Mouse (Mus musculus): ENCODE data around the gene Ttc28.

Gene Ttc28

DNA sequence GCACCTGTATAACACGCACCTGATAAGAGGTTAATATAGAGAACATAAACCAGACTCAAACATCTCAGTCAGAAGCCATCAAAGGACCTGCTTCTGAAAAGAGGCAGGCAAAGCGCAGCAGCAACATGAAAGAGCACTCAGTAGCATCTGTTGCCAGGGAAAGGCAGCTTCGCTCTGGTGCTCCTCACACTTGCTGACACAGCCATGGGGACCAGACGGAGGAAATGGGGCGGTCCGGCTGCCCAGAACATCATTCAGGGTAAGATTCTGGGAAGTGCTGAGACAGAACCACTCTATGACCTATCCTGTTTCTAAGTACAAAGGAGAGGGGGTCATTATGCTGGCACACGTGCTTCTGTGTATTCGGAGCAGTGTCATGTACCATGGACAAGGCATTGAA, 421.2 kb downstream of the Ttc28 start:
- in situ Hi-C loops (cut with MboI; ENCODE audit: low pct_unique_long_range_greater_than_20kb in 1 of 2, low sequenced_read_pairs in 2 of 2, unreplicated experiment in 1 of 2): no loop called here

DNA sequence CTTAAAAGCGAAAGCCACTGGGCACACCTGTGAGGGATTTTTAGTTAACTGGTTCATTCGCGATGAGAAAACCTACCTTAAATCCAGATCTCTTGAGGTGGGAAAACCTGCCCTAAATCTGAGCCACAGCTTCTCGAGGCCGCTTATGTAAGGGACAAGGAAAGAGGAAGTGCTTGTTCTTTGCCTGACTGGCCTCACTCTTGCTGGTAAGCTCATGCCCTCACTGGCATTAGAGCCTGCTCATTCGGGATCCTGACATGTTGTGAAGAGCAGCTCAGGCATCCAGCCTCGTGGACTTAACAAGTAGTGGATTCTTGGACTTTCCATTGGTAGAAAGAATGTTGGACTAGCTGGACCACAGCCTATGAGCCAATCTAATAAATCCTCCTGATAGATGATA, 422.1 kb downstream of the Ttc28 start:
- in situ Hi-C loops (cut with MboI; ENCODE audit: low pct_unique_long_range_greater_than_20kb in 1 of 2, low sequenced_read_pairs in 2 of 2, unreplicated experiment in 1 of 2): no loop called here

DNA sequence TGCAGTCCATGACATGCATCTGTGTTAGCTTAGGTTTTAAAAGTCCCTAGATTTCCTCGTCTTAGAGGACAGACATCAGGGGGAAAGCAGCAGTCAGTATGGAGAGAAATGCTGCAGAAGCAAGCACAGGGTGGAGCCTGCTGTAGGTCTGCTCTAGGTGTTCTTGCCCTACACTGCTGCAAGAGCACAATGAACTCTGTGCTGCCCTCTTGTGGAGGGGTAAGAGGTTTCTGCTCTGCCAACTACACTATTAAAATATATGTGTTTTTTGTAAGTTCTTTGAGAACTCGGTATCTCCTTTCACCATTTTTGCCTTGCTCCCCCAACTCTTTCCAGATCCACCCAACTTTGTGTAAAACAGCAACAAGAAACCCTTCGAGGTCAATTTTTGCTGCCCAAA, 425.1 kb downstream of the Ttc28 start:
- in situ Hi-C loops (cut with MboI; ENCODE audit: low pct_unique_long_range_greater_than_20kb in 1 of 2, low sequenced_read_pairs in 2 of 2, unreplicated experiment in 1 of 2): no loop called here

DNA sequence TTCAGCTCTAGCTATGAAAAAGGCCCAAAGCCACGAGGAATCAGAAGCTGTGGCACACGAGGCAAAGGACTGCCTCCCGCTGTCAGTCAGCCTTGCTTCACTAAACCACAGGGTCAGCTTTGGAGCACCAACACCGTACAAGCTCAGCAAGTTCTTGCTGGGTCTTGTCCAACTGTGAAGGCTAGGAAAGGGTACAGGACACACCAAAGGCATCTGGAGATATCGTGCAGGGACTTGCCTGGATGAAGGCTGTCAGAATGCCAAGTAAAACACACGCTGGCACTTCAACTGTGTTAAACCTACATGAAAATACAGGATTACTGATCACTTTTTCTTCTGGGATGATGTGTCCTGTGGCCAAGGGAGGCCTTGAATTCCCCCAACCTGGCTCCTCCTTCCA, 430.6 kb downstream of the Ttc28 start:
- in situ Hi-C loops (cut with MboI; ENCODE audit: low pct_unique_long_range_greater_than_20kb in 1 of 2, low sequenced_read_pairs in 2 of 2, unreplicated experiment in 1 of 2): no loop called here

DNA sequence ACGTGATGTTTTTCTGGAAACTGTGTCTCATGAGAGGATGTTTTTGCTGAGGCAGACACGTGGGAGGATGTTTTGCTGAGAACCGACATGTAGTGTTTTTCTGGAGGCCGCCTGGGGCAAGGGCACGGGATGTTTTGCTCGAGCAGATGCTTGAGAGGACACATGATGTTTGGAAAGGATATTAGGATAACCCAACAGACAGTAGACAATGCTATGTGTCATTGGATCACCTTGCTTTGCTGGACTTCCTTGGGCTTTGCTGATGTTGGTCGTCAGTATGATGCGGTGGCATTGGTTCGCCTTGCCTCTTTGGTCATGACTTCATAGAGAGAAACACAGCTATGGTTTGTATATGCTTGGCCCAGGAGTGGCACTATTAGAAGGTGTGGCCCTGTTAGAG, 434.2 kb downstream of the Ttc28 start:
- in situ Hi-C loops (cut with MboI; ENCODE audit: low pct_unique_long_range_greater_than_20kb in 1 of 2, low sequenced_read_pairs in 2 of 2, unreplicated experiment in 1 of 2): no loop called here

DNA sequence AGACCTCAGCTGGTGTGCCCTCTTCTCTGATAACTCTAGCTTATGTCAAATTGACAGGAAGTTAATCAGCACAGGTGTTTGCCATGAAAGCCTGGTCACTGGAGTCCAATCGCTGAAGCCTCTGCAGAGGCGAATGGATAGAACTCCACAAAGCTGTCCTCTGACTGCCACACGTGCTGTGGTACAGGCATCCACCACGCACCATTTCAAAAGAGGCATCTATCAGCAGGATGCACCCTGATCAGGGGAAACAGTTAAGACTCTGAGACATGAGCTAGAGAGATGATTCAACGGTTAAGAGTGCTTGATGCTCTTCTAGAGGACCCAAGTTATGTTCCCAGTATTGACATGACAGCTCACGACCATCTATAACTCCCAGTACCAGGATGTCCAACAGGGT, 435.5 kb downstream of the Ttc28 start:
- in situ Hi-C loops (cut with MboI; ENCODE audit: low pct_unique_long_range_greater_than_20kb in 1 of 2, low sequenced_read_pairs in 2 of 2, unreplicated experiment in 1 of 2): no loop called here

DNA sequence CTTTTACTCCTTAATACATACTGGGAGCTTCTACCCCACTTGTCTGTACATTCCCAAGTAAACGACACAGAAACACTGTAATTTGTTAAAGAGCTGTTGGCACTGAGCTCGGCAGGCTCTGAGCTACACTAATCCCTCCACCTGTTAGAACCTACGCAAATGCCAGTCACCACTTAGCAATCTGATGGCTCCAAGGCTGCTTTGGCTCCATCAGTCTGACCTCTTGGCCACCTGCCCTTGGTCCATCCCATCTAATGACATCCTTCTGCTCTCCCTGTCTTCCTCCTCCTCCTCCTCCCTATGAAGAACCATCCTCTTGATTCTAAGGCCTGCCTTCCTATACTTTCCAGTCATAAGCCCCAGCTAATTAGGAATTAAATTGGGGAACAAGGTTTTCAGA, 437.9 kb downstream of the Ttc28 start:
- in situ Hi-C loops (cut with MboI; ENCODE audit: low pct_unique_long_range_greater_than_20kb in 1 of 2, low sequenced_read_pairs in 2 of 2, unreplicated experiment in 1 of 2): no loop called here

DNA sequence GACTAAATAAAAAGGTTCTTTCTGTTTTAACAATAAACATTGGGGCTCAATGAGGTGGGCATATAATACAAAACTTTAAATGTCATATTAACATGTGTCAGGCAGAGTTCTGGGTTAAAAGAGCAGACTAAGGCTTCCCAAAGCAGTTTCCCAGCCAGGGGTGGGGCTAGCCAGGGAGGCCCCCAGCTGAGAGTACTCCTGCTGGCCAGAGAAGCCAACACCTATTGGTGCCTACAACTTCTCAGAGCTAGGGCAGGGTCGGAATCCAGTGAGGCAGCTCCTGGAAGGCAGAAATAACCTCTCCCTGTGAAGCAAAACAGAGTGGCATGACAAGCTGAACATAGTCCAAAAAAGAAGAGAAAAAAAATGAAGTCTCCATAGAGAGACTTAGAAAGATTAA, 439.3 kb downstream of the Ttc28 start:
- in situ Hi-C loops (cut with MboI; ENCODE audit: low pct_unique_long_range_greater_than_20kb in 1 of 2, low sequenced_read_pairs in 2 of 2, unreplicated experiment in 1 of 2): no loop called here

DNA sequence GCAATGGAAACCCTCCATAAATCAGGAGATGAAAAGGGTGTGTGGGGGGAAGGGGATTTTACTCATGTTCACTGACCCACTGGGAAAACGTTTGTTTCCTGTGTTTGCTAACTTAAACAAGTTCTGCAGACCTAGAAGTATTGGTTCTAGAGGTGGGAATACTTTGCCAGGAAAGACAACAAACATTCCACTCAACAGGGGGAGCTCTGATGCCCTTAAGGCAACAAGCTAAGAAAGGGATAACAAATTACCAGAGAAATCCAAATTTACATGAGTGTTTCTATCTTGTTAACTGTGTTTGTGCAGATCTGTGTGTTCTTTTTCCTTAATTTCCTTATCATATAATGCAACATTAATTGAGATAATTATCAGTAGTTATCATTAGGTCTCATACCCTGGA, 446.2 kb downstream of the Ttc28 start:
- in situ Hi-C loops (cut with MboI; ENCODE audit: low pct_unique_long_range_greater_than_20kb in 1 of 2, low sequenced_read_pairs in 2 of 2, unreplicated experiment in 1 of 2): no loop called here

DNA sequence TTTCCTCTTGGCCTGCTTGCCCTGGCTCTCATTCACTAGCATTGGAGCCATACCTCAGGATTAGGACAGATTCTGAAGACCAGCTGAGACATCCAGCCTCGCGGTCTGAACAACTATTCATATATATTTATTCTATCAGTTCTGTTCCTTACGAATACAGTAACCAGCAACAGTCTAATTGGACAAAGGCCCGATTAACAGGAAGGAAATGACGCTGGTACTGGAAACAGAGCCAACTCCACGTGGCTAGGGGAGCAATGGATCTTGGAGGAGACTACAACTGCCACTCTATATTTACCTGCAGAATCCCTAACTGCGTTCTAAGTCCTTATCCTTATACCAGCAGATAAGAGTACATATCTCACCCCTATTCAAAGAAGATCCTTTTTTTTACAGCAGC, 447.8 kb downstream of the Ttc28 start:
- in situ Hi-C loops (cut with MboI; ENCODE audit: low pct_unique_long_range_greater_than_20kb in 1 of 2, low sequenced_read_pairs in 2 of 2, unreplicated experiment in 1 of 2): no loop called here

DNA sequence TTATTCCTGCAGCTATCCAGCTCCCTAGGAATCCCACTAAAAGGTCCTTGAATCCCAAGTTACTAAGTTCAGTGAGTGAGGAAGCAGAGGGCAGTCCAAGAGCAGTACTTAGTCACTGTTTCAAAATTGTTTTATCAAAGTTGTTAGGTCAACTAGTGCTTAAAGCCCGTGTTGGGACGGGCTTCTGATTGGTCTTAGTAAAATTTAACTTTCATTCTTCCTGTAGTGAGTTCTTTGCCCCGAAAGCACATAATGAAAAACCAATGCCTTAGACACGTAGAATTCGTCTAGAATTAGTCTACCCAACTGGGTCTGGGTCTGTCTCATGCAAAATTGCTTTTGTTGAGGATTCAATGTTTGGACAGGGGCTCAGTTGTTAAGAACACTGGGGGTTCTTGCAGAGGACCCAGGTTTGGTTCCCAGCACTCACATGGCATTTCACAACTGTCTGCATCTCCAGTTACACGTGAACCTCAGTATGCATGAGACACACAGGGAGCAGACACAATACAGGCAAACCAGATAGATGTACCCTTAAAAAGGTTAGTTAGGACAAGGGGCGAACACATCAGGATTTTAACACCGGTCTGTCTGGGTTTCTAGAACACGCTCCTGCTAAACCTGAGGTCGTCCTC, 450.3 kb downstream of the Ttc28 start:
- in situ Hi-C loops (cut with MboI; ENCODE audit: low pct_unique_long_range_greater_than_20kb in 1 of 2, low sequenced_read_pairs in 2 of 2, unreplicated experiment in 1 of 2): no loop called here

DNA sequence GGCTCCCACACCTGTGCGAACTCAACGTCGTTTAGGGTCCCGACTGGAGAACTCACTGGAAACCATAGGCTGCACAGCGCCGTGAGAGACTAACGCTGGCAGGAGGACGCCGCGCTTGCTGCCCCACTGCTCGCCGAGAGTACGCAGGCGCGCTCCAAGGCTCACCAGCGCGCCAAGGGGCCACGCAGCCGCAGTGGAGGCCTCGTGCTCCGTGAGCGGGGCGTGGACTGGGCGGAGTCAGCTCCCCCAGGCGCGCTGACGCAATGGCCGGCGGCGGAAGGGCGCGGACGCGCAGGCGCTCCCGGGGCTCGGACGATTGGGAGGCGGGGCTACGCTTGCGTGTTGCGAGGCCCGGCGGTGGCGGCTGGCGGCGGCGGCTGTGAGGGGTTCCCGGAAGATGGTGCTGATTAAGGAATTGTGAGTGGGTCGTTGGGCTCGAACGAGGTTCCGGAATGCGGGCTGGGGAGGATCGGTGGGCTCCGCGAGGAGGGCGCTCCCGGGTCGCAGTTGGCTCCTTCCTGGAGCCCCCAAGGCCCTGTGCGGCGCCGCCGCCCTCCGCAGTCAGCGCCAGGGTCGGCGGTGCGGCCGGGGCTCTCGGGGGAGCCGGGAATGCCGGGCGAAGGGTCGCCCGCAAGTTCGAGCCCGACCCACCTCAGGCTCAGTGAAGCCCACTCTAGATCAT, 451.0 kb downstream of the Ttc28 start, which contains the start of gene Pitpnb:
Gene Pitpnb, plus strand, starts transcription at position 347 of the 682 bp plus-strand sequence.
- in situ Hi-C loops (cut with MboI; ENCODE audit: low pct_unique_long_range_greater_than_20kb in 1 of 2, low sequenced_read_pairs in 2 of 2, unreplicated experiment in 1 of 2): no loop called here

DNA sequence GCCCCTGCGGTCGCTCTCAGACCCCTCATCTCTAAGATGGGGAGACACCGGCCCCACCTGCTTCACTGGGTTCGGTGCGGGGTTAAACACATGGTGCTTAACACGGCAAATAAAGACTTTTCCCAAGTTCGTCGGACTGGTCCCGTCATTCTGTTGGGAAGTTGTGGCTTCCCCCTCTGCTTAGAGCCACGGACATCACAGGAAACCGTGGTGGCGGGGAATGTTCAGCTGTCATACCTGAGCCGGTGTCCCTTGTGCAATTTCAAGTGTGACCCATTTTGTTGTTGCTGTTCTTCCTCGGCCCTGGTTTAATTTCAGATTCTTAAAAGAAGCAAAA, 451.5 kb downstream of the Ttc28 start:
- in situ Hi-C loops (cut with MboI; ENCODE audit: low pct_unique_long_range_greater_than_20kb in 1 of 2, low sequenced_read_pairs in 2 of 2, unreplicated experiment in 1 of 2): no loop called here

DNA sequence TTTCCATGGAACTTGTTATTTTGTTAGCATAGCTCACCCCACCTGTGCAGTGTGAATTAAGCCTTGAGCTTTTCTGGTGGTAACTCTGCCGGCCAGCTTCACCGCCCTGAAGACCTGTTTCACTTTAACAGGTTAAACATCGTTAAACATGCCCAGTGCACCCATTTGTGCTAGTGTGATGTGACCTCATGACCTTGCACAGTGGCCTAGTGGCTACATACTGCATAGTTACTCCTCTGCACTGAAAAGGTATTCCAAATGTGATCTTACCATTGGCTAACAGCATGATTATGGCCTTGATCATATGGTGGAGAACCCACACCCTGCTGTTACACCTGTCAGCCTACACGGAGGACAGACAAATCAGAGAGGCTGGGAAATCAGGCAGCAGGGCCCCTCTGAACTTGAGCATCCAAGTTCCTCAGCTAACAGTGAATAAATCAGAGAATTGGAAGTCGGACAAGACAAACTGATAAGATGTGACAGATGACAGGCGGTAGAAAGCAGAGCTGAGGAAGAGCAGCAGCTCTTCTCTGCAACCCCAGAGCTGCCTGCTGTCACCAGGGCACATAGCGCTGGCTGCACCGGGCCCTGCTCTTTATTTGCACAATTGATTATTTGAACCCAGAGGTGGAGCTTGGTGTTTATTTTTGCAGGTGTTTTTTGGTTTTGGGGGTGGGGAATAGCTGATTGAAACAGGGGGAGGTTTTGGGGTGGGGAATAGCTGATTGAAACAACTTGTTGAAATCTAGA, 456.5 kb downstream of the Ttc28 start:
- in situ Hi-C loops (cut with MboI; ENCODE audit: low pct_unique_long_range_greater_than_20kb in 1 of 2, low sequenced_read_pairs in 2 of 2, unreplicated experiment in 1 of 2): no loop called here
